Mouse (Mus musculus) heart, embryonic 15.5 days (tissue): ENCODE measurements around the gene Tceal7. TPM values are rescaled to one million over a fixed set of nuclear protein-coding genes. Genes with fewer than 3 reads are reported as not detected.
"Not testable (repeated sequence)": the region's sequence is repeated elsewhere in the genome, so short reads cannot be mapped to it uniquely, and the experiment has no call there.

Source experiments
- ATAC-seq: fragments of 200-750 bp; cut with Nextera tagmentation; replicated peaks from 2 replicates; pipeline ENCODE4 v1.8.0; 2017; ENCODE audit warnings: low read depth, moderate TSS enrichment; ENCODE audit not compliant: insufficient number of reproducible peaks, insufficient read depth, low FRiP score
- H3K27ac ChIP-seq: fragments of 300-500 bp; sonication (generic); 2 replicates; pipeline ENCODE4 v1.5.1; 2015; ENCODE audit warnings: mild to moderate bottlenecking, inconsistent platforms
- H3K27me3 ChIP-seq: fragments of 300-500 bp; sonication (generic); 2 replicates; pipeline ENCODE4 v1.6.1; 2015; ENCODE audit warnings: inconsistent platforms
- H3K36me3 ChIP-seq: fragments of 300-500 bp; sonication (generic); 2 replicates; pipeline ENCODE4 v1.6.1; 2015; ENCODE audit warnings: mild to moderate bottlenecking, inconsistent platforms
- H3K4me1 ChIP-seq: fragments of 300-500 bp; sonication (generic); replicated peaks from 2 replicates; pipeline ENCODE4 v1.6.1; 2015; ENCODE audit warnings: inconsistent platforms
- H3K4me2 ChIP-seq: fragments of 300-500 bp; sonication (generic); 2 replicates; pipeline ENCODE4 v1.6.1; 2015; ENCODE audit warnings: inconsistent platforms, mild to moderate bottlenecking, moderate library complexity
- H3K4me3 ChIP-seq: fragments of 300-500 bp; sonication (generic); 2 replicates; pipeline ENCODE4 v1.5.1; 2015; ENCODE audit warnings: mild to moderate bottlenecking, inconsistent platforms
- H3K9ac ChIP-seq: fragments of 300-500 bp; sonication (generic); 2 replicates; pipeline ENCODE4 v1.6.1; 2015; ENCODE audit warnings: mild to moderate bottlenecking, inconsistent platforms
- H3K9me3 ChIP-seq: fragments of 300-500 bp; sonication (generic); replicated peaks from 2 replicates; pipeline ENCODE4 v1.6.1; 2016; ENCODE audit warnings: inconsistent platforms
- WGBS: fragments of 180-500 bp; shearing (Covaris S2); methylation state at CpG from one replicate; pipeline ENCODE4 v1.1.7; 2015; ENCODE audit warnings: mixed read lengths; 5-methylcytosine and 5-hydroxymethylcytosine counted together
- polyA plus RNA-seq: library from polyadenylated mRNA; unstranded; fragments of >200 nt; fragmentation: Nextera tagmentation; extraction: Ambion mirVana; gene quantifications from 2 replicates; pipeline ENCODE4 v1.2.1, GENCODE M21; 2015

The Tceal7 gene
- 12.0 and 20.2 TPM in 2 replicates for polyA plus RNA-seq

DNA sequence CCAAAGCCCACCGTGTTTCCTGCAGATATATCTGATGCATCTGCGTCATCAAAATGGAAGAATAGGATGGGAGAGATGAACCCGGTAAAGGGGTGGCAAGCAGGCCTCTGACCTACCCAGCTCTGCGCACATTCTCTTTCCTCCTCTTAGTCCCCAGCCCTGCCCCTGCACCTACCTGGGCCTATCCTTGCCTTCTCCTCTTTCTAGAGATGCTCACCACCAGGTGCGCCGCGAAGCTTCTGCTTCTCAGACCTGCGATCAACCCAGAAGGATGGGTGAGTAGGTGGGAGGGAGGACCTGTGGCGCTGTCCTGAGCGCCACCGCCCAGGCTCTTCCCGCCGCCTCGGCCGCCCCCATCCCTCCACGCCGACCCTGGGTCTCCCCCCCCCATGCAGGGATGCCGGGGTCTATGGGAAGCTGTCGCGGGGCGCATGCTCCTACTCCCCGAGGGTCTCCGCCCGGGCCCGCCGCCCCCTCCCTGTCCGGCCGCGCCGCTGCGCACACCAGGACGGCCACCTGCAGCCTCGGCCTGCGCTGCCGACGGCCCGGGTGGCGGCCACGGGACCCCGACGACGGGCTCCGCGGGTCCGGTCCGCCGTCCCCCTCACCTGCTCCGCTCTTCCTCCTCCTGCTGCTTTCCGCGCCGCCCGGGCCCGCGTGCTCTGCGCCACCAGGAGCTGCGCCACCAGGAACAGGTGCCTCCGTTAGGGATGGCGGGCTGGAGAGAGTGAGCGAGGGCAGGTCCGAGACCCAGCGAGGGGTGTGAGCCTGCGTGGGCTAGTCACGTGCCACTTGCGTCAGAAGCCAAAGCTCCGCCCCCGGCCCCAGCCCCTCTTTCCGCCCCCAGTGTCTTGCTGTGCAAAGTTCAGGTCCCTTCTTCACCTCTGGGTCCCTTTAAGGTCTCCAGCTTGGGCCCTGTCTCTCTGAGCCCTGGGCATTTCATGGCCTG, at the start of gene Tceal7, which contains the start of gene Bex1:
Gene Tceal7, plus strand, starts transcription at position 51 of the 949 bp plus-strand sequence.
Gene Bex1, minus strand, starts transcription at position 785 of the 949 bp plus-strand sequence.
- peak; percentile 88 for ATAC-seq
- H3K9ac ChIP-seq = peak within 1 kb of the TSS; percentile 48; the same call in 1 of the 2 replicates
- not testable (repeated sequence) for H3K9me3 ChIP-seq, H3K27me3 ChIP-seq, H3K4me1 ChIP-seq, H3K36me3 ChIP-seq
- peak within 1 kb of the TSS; percentile 47 for H3K4me3 ChIP-seq
- peak within 1 kb of the TSS; percentile 55 for H3K4me2 ChIP-seq
- 24% methylated on average over 21 of the region's 67 CpGs for WGBS
- peak within 1 kb of the TSS; percentile 67 for H3K27ac ChIP-seq

DNA sequence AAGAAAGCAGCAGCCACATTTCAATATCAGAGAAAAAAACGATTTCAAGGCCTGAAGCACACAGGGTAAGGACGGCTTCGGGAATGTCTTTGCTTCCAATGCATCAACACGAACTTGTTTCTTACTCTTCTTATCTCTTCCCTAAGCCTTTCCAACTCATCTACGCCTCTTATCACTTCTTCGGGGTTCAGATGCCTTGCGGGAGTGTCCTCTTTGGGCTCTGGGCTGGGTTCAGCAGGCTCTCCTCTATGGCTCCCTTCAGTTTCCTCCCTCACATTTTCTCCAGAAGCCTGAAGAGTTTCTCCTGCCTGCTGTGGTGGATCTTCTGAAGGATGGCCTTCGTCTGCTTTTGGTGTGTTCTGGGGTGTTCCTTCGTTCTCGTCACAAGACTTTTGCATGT, 44.0 kb upstream of the Tceal7 start:
- peak overlapping the region; percentile 41 for H3K9ac ChIP-seq
- 32% methylated on average over 10 of the region's 10 CpGs for WGBS
- H3K9me3 ChIP-seq = no peaks in the 10 kb centered on the region
- no peaks in the 10 kb centered on the region for H3K4me1 ChIP-seq
- no peaks in the 10 kb centered on the region; the same call in 1 of the 2 replicates for H3K27me3 ChIP-seq
- peak overlapping the region; percentile 51 for H3K27ac ChIP-seq
- no peaks in the 10 kb centered on the region for H3K36me3 ChIP-seq
- H3K4me3 ChIP-seq = peak overlapping the region; percentile 58
- ATAC-seq = no peak
- peak overlapping the region; percentile 60 for H3K4me2 ChIP-seq

DNA sequence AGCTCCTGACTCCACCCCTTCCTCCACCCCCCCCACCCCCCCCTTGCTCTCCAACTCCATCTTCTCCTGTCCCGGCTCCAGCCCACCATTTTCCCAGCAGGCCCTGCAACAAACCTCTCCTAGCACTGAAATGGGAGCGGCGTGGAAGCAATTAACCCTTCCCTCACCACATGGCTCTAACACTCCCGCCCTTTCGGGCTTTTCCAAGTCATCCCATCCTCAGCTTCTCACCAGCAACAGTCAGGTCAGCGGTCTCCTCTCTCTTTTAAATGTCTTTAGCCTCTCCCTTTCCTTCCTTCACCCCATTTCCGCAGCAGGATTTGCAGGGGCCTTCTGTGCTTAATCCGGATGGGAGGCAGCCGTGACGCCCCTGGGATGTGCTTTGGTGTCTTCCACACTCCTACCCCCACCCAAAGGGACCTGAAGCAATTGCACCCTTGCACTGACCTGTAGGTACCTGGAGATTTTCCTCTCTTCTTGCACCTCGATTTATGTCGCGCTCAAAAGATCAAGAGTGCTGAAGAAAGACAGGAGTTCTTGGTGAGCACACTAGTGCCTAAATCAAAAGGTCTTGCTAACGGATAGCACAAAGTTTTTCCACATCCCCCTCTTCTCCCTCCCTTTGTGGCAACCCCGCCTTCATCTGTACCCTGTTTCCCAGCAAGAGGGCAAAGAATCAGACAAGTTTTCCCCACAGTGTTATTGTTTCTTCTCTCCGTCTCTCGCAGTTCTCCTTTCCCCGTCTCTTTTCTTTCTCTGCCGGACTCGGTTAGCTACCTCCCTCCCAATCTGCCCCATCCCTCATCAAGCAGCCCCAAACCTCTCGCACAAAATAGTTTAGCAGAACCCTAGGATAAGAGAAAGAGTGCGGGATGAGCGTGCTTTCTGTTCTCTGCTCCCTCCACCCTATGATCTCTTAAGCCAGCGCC, 43.1 kb upstream of the Tceal7 start:
- Histone ChIP-seq H3K27ac (peak overlapping the region; percentile 89), H3K4me3 (peak overlapping the region; percentile 58), H3K36me3 (no peaks in the 10 kb centered on the region), H3K4me1 (no peaks in the 10 kb centered on the region), H3K27me3 (no peaks in the 10 kb centered on the region; the same call in 1 of the 2 replicates), H3K9ac (peak overlapping the region; percentile 58), H3K9me3 (no peaks in the 10 kb centered on the region), H3K4me2 (peak overlapping the region; percentile 60)
- peak; percentile 57 for ATAC-seq
- 12% methylated on average over 24 of the region's 24 CpGs for WGBS

DNA sequence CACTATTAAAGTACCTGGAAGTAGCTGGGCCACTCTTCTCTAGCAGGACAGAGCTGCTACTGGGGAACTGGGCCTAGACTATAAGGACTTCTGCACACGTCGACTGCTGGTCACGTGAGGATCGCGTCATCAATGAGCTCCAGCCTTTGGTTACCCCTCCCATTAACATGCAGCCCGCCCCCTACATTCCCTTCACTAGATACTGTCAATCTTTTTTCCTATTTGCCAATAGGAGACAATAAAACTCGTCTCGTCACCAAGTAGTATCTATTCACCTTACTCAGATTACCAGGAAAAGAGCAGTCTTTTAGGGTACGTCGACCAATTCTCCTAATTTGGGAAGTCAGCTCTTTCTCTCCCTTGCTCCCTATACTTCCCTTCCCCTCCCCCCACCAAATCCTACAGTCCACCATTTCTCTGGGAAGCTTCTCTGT, 42.4 kb upstream of the Tceal7 start, which contains the start of gene Tceal8:
Gene Tceal8, minus strand, starts transcription at position 225 of the 434 bp plus-strand sequence.
- Histone ChIP-seq H3K9me3 (no peaks in the 10 kb centered on the region), H3K27ac (peak within 1 kb of the TSS; percentile 89), H3K4me1 (no peaks in the 10 kb centered on the region), H3K27me3 (no peaks in the 10 kb centered on the region; the same call in 1 of the 2 replicates), H3K9ac (peak within 1 kb of the TSS; percentile 58), H3K4me3 (peak within 1 kb of the TSS; percentile 58), H3K4me2 (peak within 1 kb of the TSS; percentile 60), H3K36me3 (no peaks in the 10 kb centered on the region)
- ATAC-seq = peak; percentile 96
- WGBS = 18% methylated on average over 10 of the region's 10 CpGs

DNA sequence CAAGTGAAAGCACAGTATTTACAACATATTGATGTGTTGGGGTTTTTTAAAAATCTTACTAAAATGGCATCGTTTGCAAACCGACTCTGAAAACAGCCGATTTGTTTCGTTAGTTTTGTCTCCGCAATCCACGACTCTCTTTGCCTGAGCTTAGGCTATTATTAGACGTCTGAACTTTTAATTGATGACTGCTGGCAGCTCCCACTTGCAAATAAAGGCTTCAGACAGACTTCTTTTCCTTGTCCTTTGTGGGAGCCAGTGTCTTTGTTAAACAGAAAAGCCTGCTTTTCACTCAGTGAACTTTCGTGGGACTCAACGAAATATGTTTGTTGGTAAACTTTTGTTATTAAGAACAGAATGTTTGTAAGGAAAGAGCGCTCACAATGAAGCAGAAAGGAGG, 41.8 kb upstream of the Tceal7 start:
- WGBS = 23% methylated on average over 10 of the region's 10 CpGs
- no peaks in the 10 kb centered on the region; the same call in 1 of the 2 replicates for H3K27me3 ChIP-seq
- no peaks in the 10 kb centered on the region for H3K36me3 ChIP-seq
- no peak for ATAC-seq
- no peaks in the 10 kb centered on the region for H3K9me3 ChIP-seq
- H3K9ac ChIP-seq = peak overlapping the region; percentile 41; the same call in 1 of the 2 replicates
- H3K4me1 ChIP-seq = no peaks in the 10 kb centered on the region
- H3K4me3 ChIP-seq = peak overlapping the region; percentile 58
- peak overlapping the region; percentile 60 for H3K4me2 ChIP-seq
- peak overlapping the region; percentile 89 for H3K27ac ChIP-seq

DNA sequence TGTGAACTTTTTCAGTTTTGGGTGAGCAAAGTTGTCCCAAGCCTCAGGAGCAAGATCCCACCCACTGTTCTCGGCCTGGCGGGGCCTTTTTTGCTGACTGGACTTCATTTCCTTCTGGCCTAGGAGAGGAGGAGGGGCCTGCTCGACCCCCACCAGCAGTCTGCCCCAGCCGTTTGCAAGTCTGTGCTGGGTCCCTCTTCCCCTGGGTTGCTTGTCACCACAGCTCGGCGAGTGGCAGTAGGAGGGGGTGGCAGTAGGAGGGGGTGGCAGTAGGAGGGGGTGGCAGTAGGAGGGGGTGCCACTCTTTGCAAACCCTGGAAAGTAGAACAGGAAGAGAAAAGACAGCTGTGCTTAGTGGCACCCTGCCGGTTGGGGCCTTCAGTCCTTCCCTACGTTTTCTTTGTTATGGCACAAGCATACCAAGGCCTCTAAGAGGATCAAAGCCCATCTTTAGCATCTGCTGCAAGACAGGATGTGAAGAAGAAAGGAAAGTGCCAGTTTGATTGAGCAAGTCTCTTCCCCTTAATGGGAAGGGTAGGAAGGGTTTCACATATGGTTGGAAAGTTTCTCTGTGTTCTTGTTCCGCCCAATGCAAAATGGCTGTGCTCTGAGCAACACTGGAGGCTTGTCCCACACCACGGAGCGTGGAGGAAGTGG, 33.6 kb upstream of the Tceal7 start:
- no peak overlapping the region for H3K27ac ChIP-seq
- ATAC-seq = no peak
- 32% methylated on average over 11 of the region's 11 CpGs for WGBS

DNA sequence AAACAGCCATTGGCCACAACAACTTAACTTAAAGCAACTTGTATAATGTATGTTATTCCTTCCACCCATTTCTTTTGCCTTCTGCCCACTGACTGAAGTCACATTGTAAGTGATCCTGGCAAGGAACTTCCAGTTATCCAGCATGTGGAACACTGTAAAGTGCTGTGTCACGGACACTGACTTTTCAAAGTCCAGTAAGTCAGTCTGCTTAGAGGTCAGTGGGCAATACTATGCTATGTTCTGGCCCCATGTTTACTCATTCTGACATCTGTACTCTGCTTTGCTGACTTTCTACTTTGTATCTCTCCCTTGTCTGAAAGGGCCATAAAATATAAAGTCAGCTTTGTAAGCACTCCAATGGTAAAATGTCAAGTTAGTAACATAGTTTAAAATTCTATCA, 31.5 kb upstream of the Tceal7 start:
- Histone ChIP-seq H3K27ac (no peak overlapping the region), H3K4me1 (no peaks in the 10 kb centered on the region), H3K4me2 (no peak overlapping the region), H3K9me3 (no peaks in the 10 kb centered on the region), H3K27me3 (no peaks in the 10 kb centered on the region), H3K9ac (no peak overlapping the region), H3K36me3 (no peaks in the 10 kb centered on the region), H3K4me3 (no peak overlapping the region)
- 83% methylated on average over 1 of the region's 1 CpGs for WGBS
- no peak for ATAC-seq

More for the DNA sequence above, 33.6 kb upstream of the Tceal7 start:
- Histone ChIP-seq H3K27me3 (no peaks in the 10 kb centered on the region), H3K4me2 (no peak overlapping the region), H3K36me3 (no peaks in the 10 kb centered on the region), H3K9ac (no peak overlapping the region), H3K4me3 (no peak overlapping the region), H3K9me3 (no peaks in the 10 kb centered on the region), H3K4me1 (no peaks in the 10 kb centered on the region)

DNA sequence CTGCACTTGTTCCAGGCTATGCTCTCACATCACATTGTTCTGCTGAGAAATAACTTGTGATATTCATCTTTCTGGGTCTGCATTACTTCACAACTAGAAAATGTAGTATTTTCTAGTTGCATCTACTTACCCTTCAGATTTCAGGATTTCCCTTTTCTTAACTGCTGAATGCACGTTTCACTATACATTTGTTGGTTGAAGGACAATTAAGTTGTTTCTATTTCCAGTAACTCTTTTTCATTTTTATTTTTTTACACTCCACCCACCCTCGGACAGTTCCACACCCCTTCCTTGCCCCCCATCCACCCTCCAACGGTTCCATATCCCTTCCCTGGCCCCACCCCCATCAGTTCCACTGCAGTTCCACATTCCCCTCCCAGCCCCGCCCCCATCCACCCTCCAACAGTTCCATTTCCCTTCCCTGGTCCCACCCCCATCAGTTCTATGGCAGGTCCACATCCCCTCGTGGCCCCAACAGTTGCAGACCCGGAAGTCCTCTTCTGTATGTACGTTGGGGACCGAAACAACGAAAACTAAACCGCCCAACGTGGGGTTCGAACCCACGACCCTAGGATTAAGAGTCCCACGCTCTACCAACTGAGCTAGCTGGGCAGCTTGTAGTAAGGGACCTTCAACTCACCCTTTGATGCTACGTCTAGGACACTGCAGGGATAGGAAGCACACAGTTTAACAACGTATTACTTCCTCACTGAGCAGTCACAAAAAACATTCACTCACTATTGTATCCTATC, 19.2 kb upstream of the Tceal7 start:
- H3K4me2 ChIP-seq = no peak overlapping the region
- no peak for ATAC-seq
- no peak overlapping the region for H3K27ac ChIP-seq
- no peaks in the 10 kb centered on the region for H3K4me1 ChIP-seq
- no peaks in the 10 kb centered on the region for H3K36me3 ChIP-seq
- H3K4me3 ChIP-seq = no peak overlapping the region
- no peaks in the 10 kb centered on the region for H3K9me3 ChIP-seq
- 75% methylated on average over 16 of the region's 16 CpGs for WGBS
- H3K9ac ChIP-seq = no peak overlapping the region
- no peaks in the 10 kb centered on the region for H3K27me3 ChIP-seq

DNA sequence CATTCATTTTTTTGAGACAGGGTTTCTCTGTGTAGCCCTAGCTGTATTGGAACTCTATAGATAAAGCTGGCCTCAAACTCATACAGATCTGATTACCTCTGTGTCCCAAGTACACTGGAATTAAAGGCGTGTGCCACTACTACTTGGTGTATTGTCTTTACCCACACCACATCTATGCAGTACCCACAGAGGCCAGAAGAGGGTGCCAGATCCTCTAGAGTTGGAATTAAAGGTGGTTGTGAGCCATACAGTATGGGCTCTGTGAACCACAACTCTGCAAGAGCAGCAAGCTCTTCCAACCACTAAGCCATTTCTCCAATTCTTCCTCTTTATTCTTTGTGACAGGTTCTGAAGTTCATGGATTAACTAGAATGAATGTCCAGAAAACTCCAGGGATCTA, 17.7 kb upstream of the Tceal7 start:
- Histone ChIP-seq H3K27ac (no peak overlapping the region), H3K4me2 (no peak overlapping the region), H3K36me3 (no peaks in the 10 kb centered on the region), H3K9me3 (no peaks in the 10 kb centered on the region), H3K4me1 (no peaks in the 10 kb centered on the region), H3K9ac (no peak overlapping the region), H3K27me3 (no peaks in the 10 kb centered on the region), H3K4me3 (no peak overlapping the region)
- ATAC-seq = no peak
- 51% methylated on average over 1 of the region's 1 CpGs for WGBS

DNA sequence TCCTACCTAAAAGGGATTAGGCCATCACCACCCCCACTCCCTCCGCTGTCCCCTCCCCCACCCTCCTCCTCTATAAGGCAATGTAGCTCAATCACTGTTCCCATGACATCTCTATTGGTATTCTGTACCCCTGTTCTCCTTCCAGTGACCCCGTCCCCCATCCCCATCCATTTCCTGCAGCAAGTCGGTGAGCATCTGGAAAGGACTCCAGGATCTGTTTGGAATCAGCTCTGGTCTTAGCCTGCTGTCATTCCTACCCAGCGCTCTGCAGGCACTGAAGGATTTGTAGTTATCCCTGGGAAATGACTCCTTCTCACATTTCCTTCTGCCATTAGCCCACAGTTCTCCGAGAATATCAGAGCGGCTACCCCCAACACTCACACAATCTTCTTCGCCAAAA, 11.3 kb upstream of the Tceal7 start:
- Histone ChIP-seq H3K27me3 (no peaks in the 10 kb centered on the region), H3K27ac (peak overlapping the region; percentile 58), H3K9ac (peak overlapping the region; percentile 38), H3K4me2 (peak overlapping the region; percentile 63), H3K4me3 (peak overlapping the region; percentile 50), H3K36me3 (no peaks in the 10 kb centered on the region), H3K9me3 (no peaks in the 10 kb centered on the region), H3K4me1 (no peaks in the 10 kb centered on the region)
- peak; percentile 31; the same call in 1 of the 2 replicates for ATAC-seq
- WGBS = 12% methylated on average over 7 of the region's 7 CpGs
